ENCODE assay signal across 8 mouse cellular contexts in genomic region chr2:119799961-119800550, GRCm38 (mm10). TPM values are rescaled to one million over a fixed set of nuclear protein-coding genes. Genes with fewer than 3 reads are reported as not detected.
DNase-seq lines count a peak whose midpoint lies in the region; ATAC-seq and TF ChIP-seq lines count a peak whose summit lies in the region.

No protein-coding gene starts in this region.

- intact Hi-C loops in heart, postnatal 10 days (cut with DNase I), result loop anchor here (2.0 to 10.0 kb wide), 3 partner anchors 73 to 213 kb away; no protein-coding TSS in a partner anchor

- H3K36me3 ChIP-seq in heart, embryonic 13.5 days, result no peaks in the 10 kb centered on the region
- H3K36me3 ChIP-seq in ES-Bruce4 (ENCODE audit: control insufficient read depth, insufficient read depth, low read length, poor library complexity, severe bottlenecking), result no peaks in the 10 kb centered on the region
- H3K36me3 ChIP-seq in embryonic facial prominence, embryonic 13.5 days, result peaks cover 17% of the 10 kb centered on the region
- H3K36me3 ChIP-seq in midbrain, embryonic 16.5 days (ENCODE audit: control insufficient read depth, insufficient read depth, low read length), result peaks cover 3% of the 10 kb centered on the region; the same call in 1 of the 2 replicates

- peak overlapping the region; percentile 92 for H3K9ac ChIP-seq in heart, embryonic 13.5 days
- H3K9ac ChIP-seq in ES-Bruce4 (ENCODE audit: low read depth, poor library complexity, severe bottlenecking), result peak overlapping the region; percentile 92
- peak overlapping the region; percentile 93 for H3K9ac ChIP-seq in embryonic facial prominence, embryonic 13.5 days
- H3K9ac ChIP-seq in midbrain, embryonic 16.5 days (ENCODE audit: low read depth, low read length), result peak overlapping the region; percentile 95

- peaks cover 64% of the 10 kb centered on the region for H3K4me1 ChIP-seq in heart, embryonic 13.5 days
- peaks cover 18% of the 10 kb centered on the region for H3K4me1 ChIP-seq in ES-Bruce4 (ENCODE audit: control insufficient read depth, insufficient read depth, low read length)
- peaks cover 48% of the 10 kb centered on the region for H3K4me1 ChIP-seq in embryonic facial prominence, embryonic 13.5 days
- peaks cover 34% of the 10 kb centered on the region for H3K4me1 ChIP-seq in midbrain, embryonic 16.5 days (ENCODE audit: control insufficient read depth, insufficient read depth, low read length)

- H3K27me3 ChIP-seq in heart, embryonic 13.5 days (replicated peaks), result peaks cover 51% of the 10 kb centered on the region
- H3K27me3 ChIP-seq in ES-Bruce4 (ENCODE audit: control insufficient read depth, insufficient read depth, low read length, poor library complexity, severe bottlenecking), result no peaks in the 10 kb centered on the region
- peaks cover 32% of the 10 kb centered on the region for H3K27me3 ChIP-seq in embryonic facial prominence, embryonic 13.5 days
- peaks cover 11% of the 10 kb centered on the region for H3K27me3 ChIP-seq in midbrain, embryonic 16.5 days (ENCODE audit: control insufficient read depth, insufficient read depth, low read depth, low read length)

- whole genome bisulfite sequencing in heart, embryonic 13.5 days, result 3% methylated on average over 24 of the region's 27 CpGs
- under 1% methylated on average over 27 of the region's 27 CpGs for WGBS in embryonic facial prominence, embryonic 13.5 days
- WGBS in midbrain, embryonic 16.5 days, result under 1% methylated on average over 27 of the region's 27 CpGs

- H3K27ac ChIP-seq in heart, embryonic 13.5 days (replicated peaks), result peak overlapping the region; percentile 32; the same call in 1 of the 2 replicates
- H3K27ac ChIP-seq in ES-Bruce4 (ENCODE audit: insufficient read depth, low read length), result no peak overlapping the region
- H3K27ac ChIP-seq in embryonic facial prominence, embryonic 13.5 days, result peak overlapping the region; percentile 71; the same call in 1 of the 2 replicates
- no peak overlapping the region; the same call in 1 of the 2 replicates for H3K27ac ChIP-seq in midbrain, embryonic 16.5 days (ENCODE audit: low read length)

- TF ChIP-seq POLR2A in ES-Bruce4 (IDR thresholded peaks at IDR 0.05; ENCODE audit: insufficient read depth, low read length), result no peak

- TF ChIP-seq EP300 in ES-Bruce4 (IDR thresholded peaks at IDR 0.05; ENCODE audit: insufficient read depth, low read depth, low read length), result no peak

- peak overlapping the region; percentile 80 for H3K4me3 ChIP-seq in heart, embryonic 13.5 days
- H3K4me3 ChIP-seq in ES-Bruce4 (ENCODE audit: low read depth, low read length), result peak overlapping the region; percentile 59
- H3K4me3 ChIP-seq in embryonic facial prominence, embryonic 13.5 days, result peak overlapping the region; percentile 89
- peak overlapping the region; percentile 93 for H3K4me3 ChIP-seq in midbrain, embryonic 16.5 days (ENCODE audit: low read depth, low read length)

- no peaks in the 10 kb centered on the region for H3K9me3 ChIP-seq in heart, embryonic 13.5 days
- H3K9me3 ChIP-seq in ES-Bruce4 (replicated peaks; ENCODE audit: control insufficient read depth, insufficient read depth, low read length, poor library complexity, severe bottlenecking), result no peaks in the 10 kb centered on the region
- H3K9me3 ChIP-seq in embryonic facial prominence, embryonic 13.5 days, result no peaks in the 10 kb centered on the region
- no peaks in the 10 kb centered on the region for H3K9me3 ChIP-seq in midbrain, embryonic 16.5 days (replicated peaks; ENCODE audit: control insufficient read depth, low read length, poor library complexity, severe bottlenecking)

- DNase-seq in heart, postnatal 10 days, result no peak
- peak; percentile 18 for DNase-seq in kidney, postnatal 14 days
- DNase-seq in layer of hippocampus, adult 11-12 months (ENCODE audit: low spot score), result no peak
- DNase-seq in layer of hippocampus, postnatal 36 days, result no peak

- ATAC-seq in heart, embryonic 13.5 days (ENCODE audit: extremely low read depth, insufficient number of reproducible peaks, low FRiP score, low TSS enrichment), result no peak
- ATAC-seq in embryonic facial prominence, embryonic 13.5 days (ENCODE audit: insufficient number of reproducible peaks, insufficient read depth, low FRiP score, low TSS enrichment, low read depth), result no peak
- peak; percentile 26 for ATAC-seq in midbrain, embryonic 16.5 days

- peak overlapping the region; percentile 99 for H3K4me2 ChIP-seq in heart, embryonic 13.5 days
- peak overlapping the region; percentile 91 for H3K4me2 ChIP-seq in embryonic facial prominence, embryonic 13.5 days
- H3K4me2 ChIP-seq in midbrain, embryonic 16.5 days (ENCODE audit: low read length), result peak overlapping the region; percentile 88

- TF ChIP-seq CTCF in ES-Bruce4 (IDR thresholded peaks at IDR 0.05; ENCODE audit: low read depth, low read length), result no peak

RNA-seq across cellular contexts. Expression of gene Tyro3, which starts 2.5 kb away (rescaled TPM):
- polyA plus RNA-seq in heart, embryonic 13.5 days (2015; fragmentation: Nextera tagmentation; extraction: Ambion mirVana), result 7.3 and 7.9 TPM in 2 replicates
- 1 to 10 TPM; 5.0 to 6.6 TPM for total RNA-seq in heart, postnatal 10 days (2021)
- 38.4 and 45.2 TPM in 2 replicates for polyA plus RNA-seq in ES-Bruce4 (2011; ENCODE audit: insufficient read depth, insufficient read length, low read depth, missing spikeins)
- 27.3 and 28.5 TPM in 2 replicates for polyA plus RNA-seq in embryonic facial prominence, embryonic 13.5 days (2015; fragmentation: Nextera tagmentation; extraction: Ambion mirVana)
- polyA plus RNA-seq in midbrain, embryonic 16.5 days (2015; fragmentation: Nextera tagmentation; extraction: Ambion mirVana), result 20.0 and 24.4 TPM in 2 replicates
- total RNA-seq in layer of hippocampus, postnatal 36 days (2021), result 10 to 100 TPM; 73.1 to 85.1 TPM

RNA-seq across cellular contexts. Expression of gene Rpap1, which starts 12.7 kb away (rescaled TPM):
- polyA plus RNA-seq in heart, embryonic 13.5 days (2015; fragmentation: Nextera tagmentation; extraction: Ambion mirVana), result 17.6 and 19.4 TPM in 2 replicates
- total RNA-seq in heart, postnatal 10 days (2021), result 10 to 100 TPM; 13.7 to 14.4 TPM
- polyA plus RNA-seq in ES-Bruce4 (2011; ENCODE audit: insufficient read depth, insufficient read length, low read depth, missing spikeins), result 42.6 and 43.3 TPM in 2 replicates
- polyA plus RNA-seq in embryonic facial prominence, embryonic 13.5 days (2015; fragmentation: Nextera tagmentation; extraction: Ambion mirVana), result 31.5 and 31.9 TPM in 2 replicates
- 16.9 and 17.5 TPM in 2 replicates for polyA plus RNA-seq in midbrain, embryonic 16.5 days (2015; fragmentation: Nextera tagmentation; extraction: Ambion mirVana)
- total RNA-seq in layer of hippocampus, postnatal 36 days (2021), result 10 to 100 TPM; 15.1 to 18.3 TPM

RNA-seq across cellular contexts. Expression of gene Ltk, which starts 39.8 kb away (rescaled TPM):
- polyA plus RNA-seq in heart, embryonic 13.5 days (2015; fragmentation: Nextera tagmentation; extraction: Ambion mirVana), result 0.10 and 0.19 TPM in 2 replicates
- under 1 TPM in 1 of 2 experiments, not detected in 1; 0.15 TPM for total RNA-seq in heart, postnatal 10 days (2021)
- polyA plus RNA-seq in ES-Bruce4 (2011; ENCODE audit: insufficient read depth, insufficient read length, low read depth, missing spikeins), result 1.1 and 1.6 TPM in 2 replicates
- 0.18 TPM in 1 of 2 replicates, not detected in the other for polyA plus RNA-seq in embryonic facial prominence, embryonic 13.5 days (2015; fragmentation: Nextera tagmentation; extraction: Ambion mirVana)
- polyA plus RNA-seq in midbrain, embryonic 16.5 days (2015; fragmentation: Nextera tagmentation; extraction: Ambion mirVana), result 2.0 and 2.7 TPM in 2 replicates
- total RNA-seq in layer of hippocampus, postnatal 36 days (2021), result 10 to 100 TPM; 11.6 to 13.0 TPM

RNA-seq across cellular contexts. Expression of gene Itpka, which starts 57.9 kb away (rescaled TPM):
- 1.8 and 2.1 TPM in 2 replicates for polyA plus RNA-seq in heart, embryonic 13.5 days (2015; fragmentation: Nextera tagmentation; extraction: Ambion mirVana)
- 1 to 10 TPM in 1 of 2 experiments, under 1 TPM in 1; 0.74 to 1.5 TPM for total RNA-seq in heart, postnatal 10 days (2021)
- 1.6 and 1.7 TPM in 2 replicates for polyA plus RNA-seq in ES-Bruce4 (2011; ENCODE audit: insufficient read depth, insufficient read length, low read depth, missing spikeins)
- polyA plus RNA-seq in embryonic facial prominence, embryonic 13.5 days (2015; fragmentation: Nextera tagmentation; extraction: Ambion mirVana), result 0.76 TPM in 1 of 2 replicates, not detected in the other
- polyA plus RNA-seq in midbrain, embryonic 16.5 days (2015; fragmentation: Nextera tagmentation; extraction: Ambion mirVana), result 0.19 TPM in 2 replicates
- 100 to 1,000 TPM; 252 to 262 TPM for total RNA-seq in layer of hippocampus, postnatal 36 days (2021)

Comparison
In these comparisons a context has a peak if more than half of its experiments do, and no peak if none do; other contexts are left out.
1. H3K27ac ChIP-seq: peak in heart, embryonic 13.5 days (single experiment) and embryonic facial prominence, embryonic 13.5 days (single experiment); none in ES-Bruce4 (single experiment) and midbrain, embryonic 16.5 days (single experiment).
2. Peak in every context shown above with its lines, with median percentiles within 50 percentile points of each other: H3K4me2 ChIP-seq, H3K4me3 ChIP-seq and H3K9ac ChIP-seq.